Mouse (Mus musculus) megakaryocyte-erythroid progenitor cell, adult 5 weeks (primary cell): ENCODE results near the gene Gm5478. TPM values are rescaled to one million over a fixed set of nuclear protein-coding genes. Genes with fewer than 3 reads are reported as not detected.

Experiments
- polyA plus RNA-seq: library from polyadenylated mRNA; stranded (reverse); fragments of >175 nt; gene quantifications from 2 replicates; pipeline ENCODE4 v1.2.3, GENCODE M21; 2012

Gm5478 gene
- not detected in 2 replicates for polyA plus RNA-seq

DNA sequence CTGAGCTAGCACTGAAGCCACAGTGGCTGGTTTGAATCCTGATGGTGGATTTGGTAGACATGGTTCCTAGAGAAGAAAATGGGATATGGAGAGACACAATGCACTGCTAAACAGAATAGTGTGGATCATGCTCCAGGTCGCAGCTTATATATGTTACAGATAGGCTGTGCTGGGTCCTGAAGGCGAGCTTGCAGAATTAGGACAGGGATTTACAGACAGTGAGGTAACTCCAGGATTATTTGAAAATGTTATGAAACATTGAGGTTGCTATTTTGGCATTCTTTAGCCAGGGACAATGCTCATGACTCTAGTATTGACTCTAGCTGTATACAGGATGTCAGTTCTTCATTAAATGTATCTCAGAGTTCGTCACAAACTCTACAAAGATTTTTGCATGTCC is at the start of gene Gm5478:
Gm5478 (minus strand) TSS at position 101 of the 400 bp plus-strand sequence.

DNA sequence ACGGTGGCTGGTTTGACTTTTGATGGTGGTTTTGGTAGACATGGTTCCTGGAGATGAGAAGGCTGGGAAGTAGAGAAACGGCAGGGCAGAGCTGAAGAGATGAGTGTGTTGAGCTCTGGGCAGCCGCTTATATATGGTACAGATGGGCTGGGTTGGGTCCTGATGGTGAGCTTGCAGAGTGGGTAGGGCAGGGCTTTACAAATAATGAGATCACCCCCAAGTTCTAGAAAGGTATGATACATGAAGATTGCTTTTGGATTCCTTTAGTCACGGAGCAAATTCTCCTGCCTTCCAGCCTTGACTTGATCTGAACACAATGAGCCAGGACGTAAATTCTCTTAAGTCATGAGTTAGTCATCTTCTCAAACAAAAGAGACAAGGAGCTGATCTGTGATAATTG is 47.0 kb upstream of the Gm5478 start, which contains the start of gene Krt6a:
Krt6a (minus strand) TSS at position 101 of the 400 bp plus-strand sequence.

DNA sequence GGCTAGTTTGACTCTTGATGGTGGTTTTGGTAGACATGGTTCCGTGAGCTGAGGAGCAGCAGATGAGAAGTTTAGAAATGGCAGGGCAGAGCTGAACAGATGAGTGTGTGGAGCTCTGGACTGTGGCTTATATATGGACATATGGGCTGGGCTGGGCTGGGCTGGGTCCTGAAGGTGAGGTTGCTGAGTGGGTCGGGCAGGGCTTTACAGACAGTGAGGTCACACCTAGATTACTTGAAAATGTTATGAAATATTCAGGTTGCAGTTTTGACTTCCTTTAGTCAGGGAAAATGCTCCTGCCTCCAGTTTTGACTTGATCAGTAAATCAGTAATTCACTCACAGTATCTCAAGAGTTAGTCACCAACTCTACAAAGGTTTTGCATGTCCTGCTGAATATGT is 33.0 kb upstream of the Gm5478 start, which contains the start of gene Krt6b:
Krt6b (minus strand) TSS at position 101 of the 400 bp plus-strand sequence.

DNA sequence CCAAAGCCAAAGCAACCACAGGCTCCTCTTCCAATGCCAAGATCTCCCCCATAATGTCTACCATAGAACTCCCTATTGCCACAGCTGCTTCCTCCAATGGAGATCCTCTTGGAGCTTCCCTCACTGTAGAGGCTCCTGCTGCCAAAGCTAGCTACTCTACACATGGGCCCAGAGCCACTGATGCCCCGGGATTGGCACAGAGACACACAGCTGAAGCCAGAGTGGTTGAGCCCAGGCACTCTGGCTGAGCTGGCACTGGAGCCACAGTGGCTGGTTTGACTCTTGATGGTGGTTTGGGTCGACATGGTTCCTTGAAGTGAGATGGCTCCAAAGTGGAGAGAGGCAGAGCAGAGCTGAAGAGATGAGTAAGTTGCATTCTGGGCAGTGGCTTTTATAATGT is 19.3 kb downstream of the Gm5478 start, which contains the start of gene Gm5414:
Gm5414 (minus strand) TSS at position 305 of the 400 bp plus-strand sequence.

Other genes starting within 250 kb of the Gm5478 start
- gene Krt7, start 236.3 kb downstream of the Gm5478 start, polyA plus RNA-seq: 0.37 and 1.1 TPM in 2 replicates
- 0.03 TPM in 1 of 2 replicates, not detected in the other for gene Krt87, start 208.6 kb downstream of the Gm5478 start, polyA plus RNA-seq
- not detected in 2 replicates for gene Krt88, start 199.6 kb downstream of the Gm5478 start, polyA plus RNA-seq
- gene Krt81, start 183.6 kb downstream of the Gm5478 start, polyA plus RNA-seq: not detected in 2 replicates
- 0.08 and 0.31 TPM in 2 replicates for gene Krt86, start 173.9 kb downstream of the Gm5478 start, polyA plus RNA-seq
- 0.38 and 0.40 TPM in 2 replicates for gene Krt83, start 155.9 kb downstream of the Gm5478 start, polyA plus RNA-seq
- not detected in 2 replicates for gene Gm49425, start 130.1 kb downstream of the Gm5478 start, polyA plus RNA-seq
- gene Krt84, start 114.6 kb downstream of the Gm5478 start, polyA plus RNA-seq: not detected in 2 replicates
- not detected in 2 replicates for gene Krt82, start 96.7 kb downstream of the Gm5478 start, polyA plus RNA-seq
- gene Krt90, start 84.4 kb downstream of the Gm5478 start, polyA plus RNA-seq: not detected in 2 replicates
- gene Krt75, start 73.5 kb downstream of the Gm5478 start, polyA plus RNA-seq: not detected in 2 replicates
- gene Gm5414, start 19.2 kb downstream of the Gm5478 start, polyA plus RNA-seq: not detected in 2 replicates
- gene Krt6b, start 32.9 kb upstream of the Gm5478 start, polyA plus RNA-seq: not detected in 2 replicates
- gene Krt6a, start 46.9 kb upstream of the Gm5478 start, polyA plus RNA-seq: not detected in 2 replicates
- gene Krt5, start 65.5 kb upstream of the Gm5478 start, polyA plus RNA-seq: not detected in 2 replicates
- not detected in 2 replicates for gene Krt71, start 95.7 kb upstream of the Gm5478 start, polyA plus RNA-seq
- gene Krt72, start 139.1 kb upstream of the Gm5478 start, polyA plus RNA-seq: not detected in 2 replicates
- not detected in 2 replicates for gene Krt73, start 155.0 kb upstream of the Gm5478 start, polyA plus RNA-seq
- not detected in 2 replicates for gene Krt2, start 170.8 kb upstream of the Gm5478 start, polyA plus RNA-seq
- gene Krt1, start 203.4 kb upstream of the Gm5478 start, polyA plus RNA-seq: 0.03 TPM in 1 of 2 replicates, not detected in the other
- gene Krt77, start 222.3 kb upstream of the Gm5478 start, polyA plus RNA-seq: not detected in 2 replicates
- not detected in 2 replicates for gene Krt76, start 245.5 kb upstream of the Gm5478 start, polyA plus RNA-seq